Mouse (Mus musculus): ENCODE data around the gene Duoxa1. TPM values are rescaled to one million over a fixed set of nuclear protein-coding genes. Genes with fewer than 3 reads are reported as not detected.

The Duoxa1 gene
- polyA plus RNA-seq, 1 experiment, result 0.08 TPM

DNA sequence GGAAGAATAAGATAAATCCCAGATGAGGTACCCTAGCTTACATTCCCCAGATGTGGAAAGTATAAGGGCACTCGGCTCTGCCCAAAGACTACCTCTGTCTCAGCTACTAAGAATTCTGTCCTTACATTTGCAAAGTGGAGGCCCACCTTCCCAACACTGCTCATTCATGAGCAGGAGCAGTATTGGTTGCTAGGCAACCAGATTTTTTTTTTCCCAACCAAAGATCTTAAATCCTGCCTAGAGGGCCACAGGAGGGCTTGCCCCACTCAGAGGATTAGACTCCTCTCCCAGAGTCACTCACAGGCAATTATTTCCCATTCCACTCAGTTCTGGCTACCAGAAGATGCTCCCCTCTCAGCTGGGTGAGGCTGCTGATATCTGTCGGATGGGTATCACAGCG, 48.8 kb downstream of the Duoxa1 start:
- H3K27ac ChIP-seq (ENCODE audit: insufficient read depth, low read depth, low read length), result no peak overlapping the region
- no peak overlapping the region for H3K4me3 ChIP-seq (ENCODE audit: low read depth, low read length)
- H3K4me1 ChIP-seq (ENCODE audit: control insufficient read depth, insufficient read depth, insufficient read length, low read length), result peaks cover 39% of the 10 kb centered on the region
- H3K27me3 ChIP-seq (ENCODE audit: control insufficient read depth, insufficient read depth, low read length), result no peaks in the 10 kb centered on the region
- peaks cover 14% of the 10 kb centered on the region for H3K36me3 ChIP-seq (ENCODE audit: control insufficient read depth, insufficient read depth, low read length)
- WGBS, result 95% methylated on average over 3 of the region's 3 CpGs
- TF ChIP-seq CTCF (IDR thresholded peaks at IDR 0.05; ENCODE audit: extremely low read depth, insufficient read length, insufficient replicate concordance, low read depth, low read length) (no peak), POLR2A (IDR thresholded peaks at IDR 0.05; ENCODE audit: low read depth, low read length) (no peak)

DNA sequence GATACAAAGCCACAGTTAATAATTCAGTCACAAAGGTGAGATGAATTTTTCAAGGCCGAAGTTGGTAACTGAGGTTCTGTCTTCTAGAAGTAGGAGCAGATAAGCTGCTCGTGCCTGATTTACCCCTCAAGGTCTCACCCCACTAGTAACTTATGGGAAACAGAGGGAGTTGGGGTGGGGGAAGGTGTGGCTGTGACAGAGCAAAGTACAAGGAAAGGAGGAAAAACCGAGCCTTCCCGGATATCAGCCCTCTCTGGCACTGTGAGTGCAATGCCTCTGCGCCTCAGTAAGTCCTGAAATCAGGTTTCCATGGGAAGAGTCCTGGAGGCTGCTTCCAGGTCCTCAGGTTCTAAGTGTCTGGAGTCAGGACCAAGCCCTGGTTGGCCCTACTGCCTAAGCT, 52.8 kb downstream of the Duoxa1 start:
- TF ChIP-seq CTCF (IDR thresholded peaks at IDR 0.05; ENCODE audit: extremely low read depth, insufficient read length, insufficient replicate concordance, low read depth, low read length) (no peak), POLR2A (IDR thresholded peaks at IDR 0.05; ENCODE audit: low read depth, low read length) (no peak)
- Histone ChIP-seq H3K36me3 (ENCODE audit: control insufficient read depth, insufficient read depth, low read length) (peaks cover 33% of the 10 kb centered on the region), H3K4me3 (ENCODE audit: low read depth, low read length) (no peak overlapping the region), H3K27me3 (ENCODE audit: control insufficient read depth, insufficient read depth, low read length) (no peaks in the 10 kb centered on the region), H3K27ac (ENCODE audit: insufficient read depth, low read depth, low read length) (peak overlapping the region; percentile 82), H3K4me1 (ENCODE audit: control insufficient read depth, insufficient read depth, insufficient read length, low read length) (peaks cover 16% of the 10 kb centered on the region)
- WGBS, result 32% methylated on average over 5 of the region's 5 CpGs

DNA sequence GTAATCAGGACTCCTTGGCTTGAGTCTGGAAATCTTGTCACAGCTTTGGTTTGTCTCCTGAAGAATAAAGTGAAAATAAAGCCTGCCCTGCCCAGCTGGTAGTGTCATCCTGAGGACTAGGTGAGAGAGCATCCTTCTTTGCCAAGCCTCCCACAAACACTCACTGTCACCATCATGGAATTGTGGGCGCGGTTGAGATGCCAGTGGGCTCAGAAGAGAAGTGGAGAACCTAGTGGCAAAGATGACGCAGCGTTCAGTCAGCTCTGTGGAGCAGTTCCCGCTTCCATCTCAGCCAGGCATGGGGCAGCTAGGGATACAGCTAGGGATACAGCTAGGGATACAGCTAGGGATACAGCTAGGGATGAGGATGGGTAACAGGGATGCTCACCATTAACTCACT, 57.5 kb downstream of the Duoxa1 start:
- H3K4me3 ChIP-seq (ENCODE audit: low read depth, low read length), result no peak overlapping the region
- no peak for TF ChIP-seq CTCF (IDR thresholded peaks at IDR 0.05; ENCODE audit: extremely low read depth, insufficient read length, insufficient replicate concordance, low read depth, low read length)
- no peak for TF ChIP-seq POLR2A (IDR thresholded peaks at IDR 0.05; ENCODE audit: low read depth, low read length)
- WGBS, result 96% methylated on average over 5 of the region's 5 CpGs
- no peaks in the 10 kb centered on the region for H3K27me3 ChIP-seq (ENCODE audit: control insufficient read depth, insufficient read depth, low read length)
- H3K36me3 ChIP-seq (ENCODE audit: control insufficient read depth, insufficient read depth, low read length), result peaks cover 41% of the 10 kb centered on the region
- peaks cover 8% of the 10 kb centered on the region for H3K4me1 ChIP-seq (ENCODE audit: control insufficient read depth, insufficient read depth, insufficient read length, low read length)
- H3K27ac ChIP-seq (ENCODE audit: insufficient read depth, low read depth, low read length), result no peak overlapping the region

Other genes starting within 250 kb of the Duoxa1 start
- 2.8 and 7.3 TPM in 2 replicates for gene Spg11, start 195.3 kb downstream of the Duoxa1 start, polyA plus RNA-seq (2012; rRNA removed)
- gene B2m, start 166.0 kb downstream of the Duoxa1 start, polyA plus RNA-seq (2012; rRNA removed), result 286 and 1,325 TPM in 2 replicates
- gene Trim69, start 153.0 kb downstream of the Duoxa1 start, polyA plus RNA-seq (2012; rRNA removed), result 0.10 TPM in 1 of 2 replicates, not detected in the other
- not detected in 2 replicates for gene Patl2, start 127.5 kb downstream of the Duoxa1 start, polyA plus RNA-seq (2012; rRNA removed)
- gene Terb2, start 127.5 kb downstream of the Duoxa1 start, polyA plus RNA-seq (2012; rRNA removed), result not detected in 2 replicates
- 16.1 and 71.5 TPM in 2 replicates for gene Sord, start 79.0 kb downstream of the Duoxa1 start, polyA plus RNA-seq (2012; rRNA removed)
- 13.5 and 133 TPM in 2 replicates for gene Duox2, start 15.3 kb downstream of the Duoxa1 start, polyA plus RNA-seq (2012; rRNA removed)
- gene Duoxa2, start 14.8 kb downstream of the Duoxa1 start, polyA plus RNA-seq (2012; rRNA removed), result 33.7 and 324 TPM in 2 replicates
- 0.11 and 0.16 TPM in 2 replicates for gene Duox1, start 1.9 kb upstream of the Duoxa1 start, polyA plus RNA-seq (2012; rRNA removed)
- gene Shf, start 55.4 kb upstream of the Duoxa1 start, polyA plus RNA-seq (2012; rRNA removed), result 3.5 and 9.1 TPM in 2 replicates
- 44.1 and 116 TPM in 2 replicates for gene Slc28a2, start 112.7 kb upstream of the Duoxa1 start, polyA plus RNA-seq (2012; rRNA removed)
- 0.08 and 4.2 TPM in 2 replicates for gene Gm14085, start 171.2 kb upstream of the Duoxa1 start, polyA plus RNA-seq (2012; rRNA removed)